Mouse (Mus musculus) bone marrow macrophage, adult 2 months (primary cell): ENCODE data around the gene Fabp3. TPM values are rescaled to one million over a fixed set of nuclear protein-coding genes. Genes with fewer than 3 reads are reported as not detected.
A peak's percentile ranks its signal among the peaks of the same experiment; 100 is the strongest.

ENCODE experiments used
- H3K27ac ChIP-seq: 2 replicates; pipeline ENCODE4 v1.5.1; 2012; ENCODE audit warnings: low read depth, low read length; ENCODE audit not compliant: insufficient read depth
- H3K4me1 ChIP-seq: 2 replicates; pipeline ENCODE4 v1.6.1; 2012; ENCODE audit warnings: low read length; ENCODE audit not compliant: control insufficient read depth, insufficient read depth
- H3K4me3 ChIP-seq: 2 replicates; pipeline ENCODE4 v1.5.1; 2012; ENCODE audit warnings: mild to moderate bottlenecking, low read length, moderate library complexity; ENCODE audit not compliant: insufficient read depth
- CTCF ChIP-seq: IDR thresholded peaks from 2 replicates; pipeline ENCODE4 v1.5.1; 2012; ENCODE audit warnings: low read depth, mild to moderate bottlenecking, low read length, moderate library complexity
- POLR2A ChIP-seq: IDR thresholded peaks from 2 replicates; pipeline ENCODE4 v1.6.1; 2012; ENCODE audit warnings: mild to moderate bottlenecking, low read depth, low read length, borderline replicate concordance
- polyA plus RNA-seq: library from polyadenylated mRNA; stranded (reverse); fragments of >200 nt; gene quantifications from 2 replicates; pipeline ENCODE4 v1.2.4, GENCODE M21; 2012; ENCODE audit not compliant: missing spikeins, insufficient read depth, insufficient read length

The Fabp3 gene
- polyA plus RNA-seq, 1 experiment, result 3.9 TPM

GRCm38 (mm10) chr4:130292271-130292670 lies 16.1 kb upstream of the Fabp3 start:
- no peak overlapping the region for H3K4me3 ChIP-seq
- no peak overlapping the region for H3K27ac ChIP-seq
- TF ChIP-seq CTCF (peak; percentile 86), POLR2A (no peak)
- peaks cover 6% of the 10 kb centered on the region for H3K4me1 ChIP-seq

GRCm38 (mm10) chr4:130294513-130294912 lies 13.9 kb upstream of the Fabp3 start:
- TF ChIP-seq POLR2A (no peak), CTCF (no peak)
- H3K4me3 ChIP-seq, result no peak overlapping the region
- H3K4me1 ChIP-seq, result peaks cover 6% of the 10 kb centered on the region
- no peak overlapping the region for H3K27ac ChIP-seq

- no peak for TF ChIP-seq CTCF
- no peak for TF ChIP-seq POLR2A
- H3K27ac ChIP-seq, result no peak overlapping the region
- no peak overlapping the region for H3K4me3 ChIP-seq
- H3K4me1 ChIP-seq, result peaks cover 3% of the 10 kb centered on the region; the same call in 1 of the 2 replicates
Observed at GRCm38 (mm10) chr4:130295047-130295745, 13.2 kb upstream of the Fabp3 start.

DNA sequence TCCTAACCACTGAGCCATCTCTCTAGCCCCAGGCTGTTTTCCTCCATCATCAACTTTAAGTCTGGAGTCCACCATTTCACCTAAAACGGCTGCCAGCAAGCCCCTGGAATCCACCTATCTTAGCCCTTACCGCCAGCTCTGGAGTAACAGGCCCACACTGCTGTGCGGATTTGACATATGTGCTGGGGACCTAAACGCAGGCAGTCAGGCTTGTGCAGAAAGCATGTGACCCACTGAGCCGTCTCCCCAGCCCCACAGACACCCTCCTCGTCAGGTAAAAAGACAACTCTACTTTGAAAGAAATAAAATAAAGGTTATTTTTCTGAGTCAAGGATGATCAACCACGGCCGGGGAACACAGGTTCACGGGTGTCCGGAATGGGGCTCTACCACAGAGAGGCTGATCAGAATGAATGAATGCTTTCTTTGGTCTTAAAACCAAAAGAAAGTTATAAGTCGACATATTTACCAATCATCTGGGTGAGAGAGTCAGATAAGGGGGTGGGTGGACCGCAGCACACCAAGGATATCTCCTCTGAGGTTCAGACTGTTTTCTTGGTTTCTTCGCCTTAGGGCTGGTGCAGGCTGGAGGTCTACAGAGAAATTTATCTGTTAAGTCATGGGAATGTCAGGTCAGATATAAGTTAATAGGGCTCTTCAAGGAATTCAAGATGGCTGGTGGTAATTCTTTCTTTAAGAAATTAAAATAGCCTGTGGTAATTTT lies 12.0 kb upstream of the Fabp3 start:
- no peak for TF ChIP-seq POLR2A
- TF ChIP-seq CTCF, result no peak
- Histone ChIP-seq H3K27ac (no peak overlapping the region), H3K4me3 (no peak overlapping the region), H3K4me1 (peaks cover 3% of the 10 kb centered on the region; the same call in 1 of the 2 replicates)

DNA sequence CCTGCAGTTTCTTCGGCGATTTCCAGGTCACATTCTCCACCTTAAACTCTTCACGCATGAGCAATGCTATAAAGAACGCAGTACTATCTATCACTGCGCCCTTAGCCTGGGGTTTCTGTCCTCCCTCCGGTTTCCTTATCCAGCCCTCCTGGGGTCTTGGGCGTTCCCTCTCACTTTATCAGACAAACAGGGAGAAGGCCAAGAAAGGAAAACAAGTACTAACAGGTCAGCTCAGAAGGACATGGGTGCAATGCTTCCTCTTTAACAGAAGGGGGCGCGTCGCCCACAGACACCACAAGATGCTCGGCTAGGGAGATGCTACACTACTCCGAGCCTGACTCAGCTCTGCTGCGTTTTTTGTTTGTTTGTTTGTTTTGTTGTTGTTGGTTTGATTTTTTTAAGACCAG lies 11.3 kb upstream of the Fabp3 start:
- no peak overlapping the region for H3K4me3 ChIP-seq
- peak; percentile 56 for TF ChIP-seq CTCF
- TF ChIP-seq POLR2A, result no peak
- H3K4me1 ChIP-seq, result peaks cover 3% of the 10 kb centered on the region; the same call in 1 of the 2 replicates
- no peak overlapping the region for H3K27ac ChIP-seq

- Histone ChIP-seq H3K27ac (no peak overlapping the region), H3K4me1 (peaks cover 3% of the 10 kb centered on the region; the same call in 1 of the 2 replicates), H3K4me3 (no peak overlapping the region)
- TF ChIP-seq POLR2A (no peak), CTCF (no peak)
Observed at GRCm38 (mm10) chr4:130298877-130299628, 9.3 kb upstream of the Fabp3 start.

GRCm38 (mm10) chr4:130299629-130300018 lies 8.8 kb upstream of the Fabp3 start:
- H3K4me1 ChIP-seq, result peaks cover 3% of the 10 kb centered on the region; the same call in 1 of the 2 replicates
- H3K4me3 ChIP-seq, result no peak overlapping the region
- H3K27ac ChIP-seq, result no peak overlapping the region
- TF ChIP-seq CTCF (no peak), POLR2A (no peak)

GRCm38 (mm10) chr4:130302285-130302870 lies 6.0 kb upstream of the Fabp3 start:
- TF ChIP-seq POLR2A (no peak), CTCF (no peak)
- no peak overlapping the region for H3K27ac ChIP-seq
- H3K4me1 ChIP-seq, result no peaks in the 10 kb centered on the region
- H3K4me3 ChIP-seq, result no peak overlapping the region

DNA sequence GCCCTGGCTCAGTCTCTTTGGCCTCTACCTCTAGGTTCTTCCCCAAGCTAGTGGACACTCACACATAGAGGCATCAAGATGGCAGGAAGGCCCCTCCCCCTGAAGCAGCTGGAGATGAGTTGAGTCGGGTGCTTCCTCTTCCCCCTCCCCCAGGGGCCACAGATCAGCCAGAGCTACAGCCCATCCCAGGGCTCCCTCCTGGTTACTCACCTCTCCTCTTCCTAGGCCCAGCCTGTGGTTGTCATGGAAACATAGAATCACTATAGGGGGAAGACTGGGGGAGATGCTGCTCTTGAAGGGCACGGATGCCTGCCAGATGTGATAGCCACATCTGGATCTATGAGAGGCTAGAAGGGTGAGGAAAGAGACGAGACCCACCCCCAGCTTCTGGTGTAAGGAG lies 3.6 kb upstream of the Fabp3 start:
- H3K4me1 ChIP-seq, result peaks cover 4% of the 10 kb centered on the region; the same call in 1 of the 2 replicates
- TF ChIP-seq CTCF (no peak), POLR2A (no peak)
- H3K4me3 ChIP-seq, result no peak overlapping the region
- no peak overlapping the region for H3K27ac ChIP-seq
